Mouse (Mus musculus): Measurements from ENCODE around the gene Anks6. TPM values are rescaled to one million over a fixed set of nuclear protein-coding genes. Genes with fewer than 3 reads are reported as not detected.
A peak's percentile ranks its signal among the peaks of the same experiment; 100 is the strongest.

Gene Anks6
- polyA plus RNA-seq, 1 experiment from 2014 or later, result 3.2 TPM

- no peak for ATAC-seq (ENCODE audit: low FRiP score)
- H3K27ac ChIP-seq (ENCODE audit: low read depth, low read length), result no peak overlapping the region
Observed at GRCm38 (mm10) chr4:47035536-47035935, 21.7 kb downstream of the Anks6 start.

GRCm38 (mm10) chr4:47032171-47032570 is 25.1 kb downstream of the Anks6 start:
- no peak for ATAC-seq (ENCODE audit: low FRiP score)
- Histone ChIP-seq H3K4me2 (no peak overlapping the region), H3K9me3 (ENCODE audit: control insufficient read depth, low read length) (no peaks in the 10 kb centered on the region)

More at GRCm38 (mm10) chr4:47035536-47035935, 21.7 kb downstream of the Anks6 start:
- WGBS, result 64% methylated on average over 14 of the region's 14 CpGs
- Histone ChIP-seq H3K9ac (ENCODE audit: low read length) (no peak overlapping the region), H3K36me3 (ENCODE audit: control insufficient read depth, insufficient read depth, low read length) (no peaks in the 10 kb centered on the region), H3K27me3 (ENCODE audit: control insufficient read depth, insufficient read depth, low read length) (no peaks in the 10 kb centered on the region), H3K4me3 (ENCODE audit: low read depth, low read length) (no peak overlapping the region), H3K4me1 (ENCODE audit: control insufficient read depth, insufficient read depth, low read length) (peaks cover 2% of the 10 kb centered on the region; the same call in 1 of the 2 replicates), H3K9me3 (ENCODE audit: control insufficient read depth, low read length) (no peaks in the 10 kb centered on the region), H3K4me2 (no peak overlapping the region)
- no peak for DNase-seq (ENCODE audit: low spot score, missing footprints)

GRCm38 (mm10) chr4:47028791-47029190 is 28.4 kb downstream of the Anks6 start:
- DNase-seq (ENCODE audit: low spot score, missing footprints), result no peak
- no peak overlapping the region for H3K4me3 ChIP-seq (ENCODE audit: low read depth, low read length)
- no peaks in the 10 kb centered on the region for H3K36me3 ChIP-seq (ENCODE audit: control insufficient read depth, insufficient read depth, low read length)
- ATAC-seq (ENCODE audit: low FRiP score), result no peak
- no peak overlapping the region for H3K27ac ChIP-seq (ENCODE audit: low read depth, low read length)
- H3K4me2 ChIP-seq, result no peak overlapping the region
- H3K4me1 ChIP-seq (ENCODE audit: control insufficient read depth, insufficient read depth, low read length), result no peaks in the 10 kb centered on the region
- no peak overlapping the region for H3K9ac ChIP-seq (ENCODE audit: low read length)
- 75% methylated on average over 5 of the region's 5 CpGs for WGBS
- H3K9me3 ChIP-seq (ENCODE audit: control insufficient read depth, low read length), result no peaks in the 10 kb centered on the region
- no peaks in the 10 kb centered on the region for H3K27me3 ChIP-seq (ENCODE audit: control insufficient read depth, insufficient read depth, low read length)

More at GRCm38 (mm10) chr4:47032171-47032570, 25.1 kb downstream of the Anks6 start:
- Histone ChIP-seq H3K36me3 (ENCODE audit: control insufficient read depth, insufficient read depth, low read length) (no peaks in the 10 kb centered on the region), H3K4me1 (ENCODE audit: control insufficient read depth, insufficient read depth, low read length) (peaks cover 2% of the 10 kb centered on the region; the same call in 1 of the 2 replicates), H3K9ac (ENCODE audit: low read length) (no peak overlapping the region), H3K27me3 (ENCODE audit: control insufficient read depth, insufficient read depth, low read length) (no peaks in the 10 kb centered on the region), H3K27ac (ENCODE audit: low read depth, low read length) (no peak overlapping the region), H3K4me3 (ENCODE audit: low read depth, low read length) (no peak overlapping the region)
- no peak for DNase-seq (ENCODE audit: low spot score, missing footprints)
- 82% methylated on average over 8 of the region's 8 CpGs for WGBS

- no peaks in the 10 kb centered on the region for H3K36me3 ChIP-seq (ENCODE audit: control insufficient read depth, insufficient read depth, low read length)
- ATAC-seq (ENCODE audit: low FRiP score) (no peak), DNase-seq (ENCODE audit: low spot score, missing footprints) (no peak)
- no peaks in the 10 kb centered on the region for H3K27me3 ChIP-seq (ENCODE audit: control insufficient read depth, insufficient read depth, low read length)
- no peak overlapping the region for H3K4me2 ChIP-seq
- H3K9me3 ChIP-seq (ENCODE audit: control insufficient read depth, low read length), result no peaks in the 10 kb centered on the region
- WGBS, result 79% methylated on average over 6 of the region's 6 CpGs
- no peaks in the 10 kb centered on the region for H3K4me1 ChIP-seq (ENCODE audit: control insufficient read depth, insufficient read depth, low read length)
- no peak overlapping the region for H3K27ac ChIP-seq (ENCODE audit: low read depth, low read length)
- H3K4me3 ChIP-seq (ENCODE audit: low read depth, low read length), result no peak overlapping the region
- no peak overlapping the region for H3K9ac ChIP-seq (ENCODE audit: low read length)
Observed at GRCm38 (mm10) chr4:47023949-47024348, 33.3 kb downstream of the Anks6 start.

GRCm38 (mm10) chr4:47022804-47023603 is 34.2 kb downstream of the Anks6 start:
- Histone ChIP-seq H3K27me3 (ENCODE audit: control insufficient read depth, insufficient read depth, low read length) (no peaks in the 10 kb centered on the region), H3K4me1 (ENCODE audit: control insufficient read depth, insufficient read depth, low read length) (no peaks in the 10 kb centered on the region), H3K9me3 (ENCODE audit: control insufficient read depth, low read length) (no peaks in the 10 kb centered on the region), H3K36me3 (ENCODE audit: control insufficient read depth, insufficient read depth, low read length) (no peaks in the 10 kb centered on the region), H3K27ac (ENCODE audit: low read depth, low read length) (no peak overlapping the region), H3K4me2 (no peak overlapping the region), H3K9ac (ENCODE audit: low read length) (no peak overlapping the region), H3K4me3 (ENCODE audit: low read depth, low read length) (no peak overlapping the region)
- DNase-seq (ENCODE audit: low spot score, missing footprints) (no peak), ATAC-seq (ENCODE audit: low FRiP score) (no peak)
- WGBS, result 81% methylated on average over 10 of the region's 10 CpGs

GRCm38 (mm10) chr4:47020563-47020962 is 36.7 kb downstream of the Anks6 start:
- ATAC-seq (ENCODE audit: low FRiP score) (no peak), DNase-seq (ENCODE audit: low spot score, missing footprints) (peak; percentile 94)
- H3K27me3 ChIP-seq (ENCODE audit: control insufficient read depth, insufficient read depth, low read length), result no peaks in the 10 kb centered on the region
- H3K4me3 ChIP-seq (ENCODE audit: low read depth, low read length), result no peak overlapping the region
- H3K4me1 ChIP-seq (ENCODE audit: control insufficient read depth, insufficient read depth, low read length), result no peaks in the 10 kb centered on the region
- 10% methylated on average over 5 of the region's 5 CpGs for WGBS
- H3K9me3 ChIP-seq (ENCODE audit: control insufficient read depth, low read length), result no peaks in the 10 kb centered on the region
- no peak overlapping the region for H3K4me2 ChIP-seq
- H3K36me3 ChIP-seq (ENCODE audit: control insufficient read depth, insufficient read depth, low read length), result peaks cover 3% of the 10 kb centered on the region; the same call in 1 of the 2 replicates
- H3K9ac ChIP-seq (ENCODE audit: low read length), result no peak overlapping the region
- no peak overlapping the region for H3K27ac ChIP-seq (ENCODE audit: low read depth, low read length)

GRCm38 (mm10) chr4:47015156-47015555 is 42.1 kb downstream of the Anks6 start:
- ATAC-seq (ENCODE audit: low FRiP score) (no peak), DNase-seq (ENCODE audit: low spot score, missing footprints) (no peak)
- Histone ChIP-seq H3K4me2 (no peak overlapping the region), H3K27ac (ENCODE audit: low read depth, low read length) (no peak overlapping the region), H3K4me1 (ENCODE audit: control insufficient read depth, insufficient read depth, low read length) (no peaks in the 10 kb centered on the region; the same call in 1 of the 2 replicates), H3K4me3 (ENCODE audit: low read depth, low read length) (no peak overlapping the region), H3K36me3 (ENCODE audit: control insufficient read depth, insufficient read depth, low read length) (peaks cover 3% of the 10 kb centered on the region; the same call in 1 of the 2 replicates), H3K27me3 (ENCODE audit: control insufficient read depth, insufficient read depth, low read length) (no peaks in the 10 kb centered on the region), H3K9ac (ENCODE audit: low read length) (no peak overlapping the region), H3K9me3 (ENCODE audit: control insufficient read depth, low read length) (no peaks in the 10 kb centered on the region)
- 70% methylated on average over 3 of the region's 3 CpGs for WGBS

GRCm38 (mm10) chr4:47012476-47012875 is 44.8 kb downstream of the Anks6 start:
- H3K4me3 ChIP-seq (ENCODE audit: low read depth, low read length), result no peak overlapping the region
- DNase-seq (ENCODE audit: low spot score, missing footprints), result no peak
- H3K27me3 ChIP-seq (ENCODE audit: control insufficient read depth, insufficient read depth, low read length), result no peaks in the 10 kb centered on the region
- H3K9ac ChIP-seq (ENCODE audit: low read length), result no peak overlapping the region
- no peaks in the 10 kb centered on the region; the same call in 1 of the 2 replicates for H3K4me1 ChIP-seq (ENCODE audit: control insufficient read depth, insufficient read depth, low read length)
- ATAC-seq (ENCODE audit: low FRiP score), result no peak
- H3K9me3 ChIP-seq (ENCODE audit: control insufficient read depth, low read length), result no peaks in the 10 kb centered on the region
- no peak overlapping the region for H3K27ac ChIP-seq (ENCODE audit: low read depth, low read length)
- H3K4me2 ChIP-seq, result no peak overlapping the region
- WGBS, result 84% methylated on average over 10 of the region's 10 CpGs
- peaks cover 3% of the 10 kb centered on the region; the same call in 1 of the 2 replicates for H3K36me3 ChIP-seq (ENCODE audit: control insufficient read depth, insufficient read depth, low read length)

GRCm38 (mm10) chr4:47010400-47011231 is 46.6 kb downstream of the Anks6 start:
- H3K9ac ChIP-seq (ENCODE audit: low read length), result no peak overlapping the region
- no peak overlapping the region for H3K27ac ChIP-seq (ENCODE audit: low read depth, low read length)
- no peaks in the 10 kb centered on the region for H3K36me3 ChIP-seq (ENCODE audit: control insufficient read depth, insufficient read depth, low read length)
- H3K9me3 ChIP-seq (ENCODE audit: control insufficient read depth, low read length), result no peaks in the 10 kb centered on the region
- no peak overlapping the region for H3K4me2 ChIP-seq
- H3K27me3 ChIP-seq (ENCODE audit: control insufficient read depth, insufficient read depth, low read length), result no peaks in the 10 kb centered on the region
- ATAC-seq (ENCODE audit: low FRiP score) (no peak), DNase-seq (ENCODE audit: low spot score, missing footprints) (no peak)
- H3K4me3 ChIP-seq (ENCODE audit: low read depth, low read length), result no peak overlapping the region
- no peaks in the 10 kb centered on the region; the same call in 1 of the 2 replicates for H3K4me1 ChIP-seq (ENCODE audit: control insufficient read depth, insufficient read depth, low read length)
- 62% methylated on average over 12 of the region's 12 CpGs for WGBS
